Mouse (Mus musculus) kidney, adult 9 months (tissue): ENCODE results near the gene Olfr523.
"Not testable (repeated sequence)": the region's sequence is repeated elsewhere in the genome, so short reads cannot be mapped to it uniquely, and the experiment has no call there.

ENCODE experiments used
- DNase-seq: peaks from one replicate; pipeline ENCODE4 v3.0.0; 2022

The Olfr523 gene

GRCm38 (mm10) chr7:140172936-140173335, at the start of gene Olfr523:
TSS of gene Olfr523 (plus strand) at chr7:140173217.
- no peak for DNase-seq

- no peak for DNase-seq
Measured at GRCm38 (mm10) chr7:140124382-140124781, 48.6 kb upstream of the Olfr523 start.

- peak; percentile 96 for DNase-seq
Measured at GRCm38 (mm10) chr7:140125278-140126021, 47.6 kb upstream of the Olfr523 start.

- DNase-seq, result no peak
Measured at GRCm38 (mm10) chr7:140126022-140126350, 47.0 kb upstream of the Olfr523 start.

GRCm38 (mm10) chr7:140126934-140127333, 46.1 kb upstream of the Olfr523 start:
- DNase-seq, result no peak

- DNase-seq, result no peak
Measured at GRCm38 (mm10) chr7:140127911-140128310, 45.1 kb upstream of the Olfr523 start.

- not testable (repeated sequence) for DNase-seq
Measured at GRCm38 (mm10) chr7:140132184-140132583, 40.8 kb upstream of the Olfr523 start.

GRCm38 (mm10) chr7:140134033-140134432, 39.0 kb upstream of the Olfr523 start:
- DNase-seq, result not testable (repeated sequence)

GRCm38 (mm10) chr7:140135106-140135770, 37.8 kb upstream of the Olfr523 start:
- DNase-seq, result no peak

GRCm38 (mm10) chr7:140137135-140138020, 35.6 kb upstream of the Olfr523 start, which contains the start of gene Mtg1:
TSS of gene Mtg1 (plus strand) at chr7:140137564.
- DNase-seq, result peak; percentile 98

- no peak for DNase-seq
Measured at GRCm38 (mm10) chr7:140138021-140138310, 35.1 kb upstream of the Olfr523 start.

- peak; percentile 79 for DNase-seq
Measured at GRCm38 (mm10) chr7:140141350-140141749, 31.7 kb upstream of the Olfr523 start.

GRCm38 (mm10) chr7:140144550-140144949, 28.5 kb upstream of the Olfr523 start:
- DNase-seq, result no peak

GRCm38 (mm10) chr7:140153383-140153782, 19.6 kb upstream of the Olfr523 start:
- DNase-seq, result no peak

GRCm38 (mm10) chr7:140153829-140154217, 19.2 kb upstream of the Olfr523 start:
- no peak for DNase-seq

GRCm38 (mm10) chr7:140154218-140154927, 18.6 kb upstream of the Olfr523 start, which contains the start of gene Sprn:
TSS of gene Sprn (minus strand) at chr7:140154877.
- DNase-seq, result no peak

GRCm38 (mm10) chr7:140160363-140160762, 12.7 kb upstream of the Olfr523 start:
- DNase-seq, result no peak

- no peak for DNase-seq
Measured at GRCm38 (mm10) chr7:140164664-140165063, 8.4 kb upstream of the Olfr523 start, which contains the start of gene Olfr522. TSS of gene Olfr522 (minus strand) at chr7:140164764.

- DNase-seq, result no peak
Measured at GRCm38 (mm10) chr7:140167950-140168349, 5.1 kb upstream of the Olfr523 start.

- DNase-seq, result peak; percentile 67
Measured at GRCm38 (mm10) chr7:140169386-140169785, 3.6 kb upstream of the Olfr523 start.

GRCm38 (mm10) chr7:140170863-140171262, 2.2 kb upstream of the Olfr523 start:
- peak; percentile 81 for DNase-seq

GRCm38 (mm10) chr7:140179176-140179575, 6.2 kb downstream of the Olfr523 start:
- peak; percentile 94 for DNase-seq

GRCm38 (mm10) chr7:140180692-140181091, 7.7 kb downstream of the Olfr523 start:
- DNase-seq, result no peak
